Mouse (Mus musculus): ENCODE results near the gene Cyfip1.
"Not testable (repeated sequence)": the region's sequence is repeated elsewhere in the genome, so short reads cannot be mapped to it uniquely, and the experiment has no call there.

Cyfip1 gene

GRCm38 (mm10) chr7:55865044-55865443 is 23.5 kb downstream of the Cyfip1 start:
- DNase-seq (ENCODE audit: low read depth) = no peak

DNA sequence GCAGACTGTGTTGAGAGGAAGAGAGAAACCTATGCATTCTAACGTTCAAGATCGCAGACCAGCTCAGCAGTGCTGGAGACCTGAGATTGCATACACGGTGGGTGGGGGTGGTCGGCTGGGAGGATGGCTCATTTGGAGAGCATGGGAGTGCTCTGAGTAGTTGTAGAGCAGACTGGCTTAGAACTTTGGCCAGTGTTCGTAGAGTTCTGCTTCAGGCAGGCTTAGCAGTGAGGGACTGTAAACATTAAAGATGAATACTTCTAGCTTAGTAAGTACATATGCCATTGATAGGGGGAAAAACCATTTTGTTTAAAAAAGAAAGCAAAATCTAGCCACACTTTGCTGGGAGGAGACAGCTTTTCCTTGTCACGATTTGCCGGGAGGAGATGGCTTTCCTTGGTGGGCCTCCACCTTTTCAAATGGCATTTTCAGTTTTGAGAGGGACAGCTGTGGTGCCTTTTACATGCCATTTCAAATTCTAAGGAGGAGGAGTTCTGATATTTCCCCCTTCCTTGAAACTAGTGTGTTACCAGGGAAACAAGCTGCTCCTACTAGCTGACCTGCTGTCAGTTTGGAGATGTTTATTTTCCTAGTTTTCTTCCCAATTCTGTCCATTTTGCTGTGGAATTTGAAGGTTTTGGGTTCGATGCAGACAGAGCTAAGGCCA is 24.3 kb downstream of the Cyfip1 start:
- no peak for DNase-seq (ENCODE audit: low read depth)

DNA sequence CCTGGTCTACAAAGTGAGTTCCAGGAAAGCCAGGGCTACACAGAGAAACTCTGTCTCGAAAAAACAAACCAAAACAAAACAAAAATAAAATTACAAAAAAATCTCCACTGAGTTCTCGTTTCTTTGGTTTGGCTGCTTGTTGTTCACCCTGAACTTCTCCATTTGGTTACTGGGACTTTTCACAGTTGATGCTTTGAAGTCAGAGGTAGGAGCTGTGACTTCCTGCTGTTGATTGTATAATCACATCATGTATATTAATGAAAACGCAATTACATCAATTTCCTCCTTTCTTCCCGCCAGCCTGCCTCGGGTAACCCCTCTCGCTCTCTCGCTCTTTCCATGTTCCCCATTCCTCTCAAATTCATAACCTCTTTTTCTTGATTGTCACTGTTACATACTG is 26.7 kb downstream of the Cyfip1 start:
- DNase-seq (ENCODE audit: low read depth) = no peak

DNA sequence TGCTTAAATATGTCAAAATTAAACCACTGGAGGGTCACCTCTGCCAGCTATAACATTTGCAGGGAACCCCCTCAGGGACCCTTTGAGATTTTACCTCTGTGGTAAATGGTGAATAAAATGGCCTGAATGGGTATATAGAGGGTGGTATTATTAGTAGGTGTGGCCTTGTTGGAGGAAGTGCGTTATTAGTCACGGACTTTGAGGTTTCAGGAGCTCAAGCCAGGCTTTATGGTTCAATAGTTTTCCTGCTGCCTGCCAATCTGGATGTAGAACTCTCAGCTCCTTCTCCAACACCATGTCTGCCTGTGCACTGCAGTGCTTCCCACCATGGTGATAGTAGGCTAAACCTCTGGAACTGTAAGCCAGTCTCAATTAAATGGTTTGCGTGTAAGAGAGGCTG is 27.7 kb downstream of the Cyfip1 start:
- no peak for DNase-seq (ENCODE audit: low read depth)

DNA sequence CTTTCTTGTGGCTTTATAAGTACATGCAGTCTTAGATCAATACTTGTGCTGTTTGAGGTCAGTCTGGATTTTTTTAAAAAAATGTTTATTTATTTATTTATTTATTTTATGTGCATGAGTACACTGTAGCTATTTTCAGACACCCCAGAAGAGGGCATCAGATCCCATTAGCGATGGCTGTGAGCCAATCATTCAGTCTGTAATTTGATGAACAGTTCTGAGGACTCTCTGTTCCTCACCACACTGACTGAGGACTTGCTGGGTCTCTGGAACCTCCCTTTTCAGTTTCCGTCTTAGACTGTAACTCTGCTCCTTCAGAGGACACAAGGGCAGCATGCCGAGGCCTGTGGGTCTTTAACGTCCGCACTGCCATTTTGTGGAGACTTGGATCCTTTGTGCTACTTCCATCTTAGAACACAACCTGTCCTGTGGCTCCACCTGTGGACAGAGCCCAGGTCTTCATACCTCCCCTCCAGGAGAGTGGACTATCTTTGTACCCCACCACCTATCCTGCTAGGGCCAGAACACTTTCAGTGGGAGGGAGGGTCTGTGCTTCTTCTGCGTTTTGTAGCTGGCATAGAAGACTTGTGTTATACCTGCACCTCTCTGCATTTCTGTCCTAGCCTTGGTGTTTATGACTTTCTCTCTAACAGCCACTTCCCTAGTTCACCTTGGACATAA is 28.9 kb downstream of the Cyfip1 start:
- no peak for DNase-seq (ENCODE audit: low read depth)

GRCm38 (mm10) chr7:55871476-55871875 is 29.9 kb downstream of the Cyfip1 start:
- no peak for DNase-seq (ENCODE audit: low read depth)

DNA sequence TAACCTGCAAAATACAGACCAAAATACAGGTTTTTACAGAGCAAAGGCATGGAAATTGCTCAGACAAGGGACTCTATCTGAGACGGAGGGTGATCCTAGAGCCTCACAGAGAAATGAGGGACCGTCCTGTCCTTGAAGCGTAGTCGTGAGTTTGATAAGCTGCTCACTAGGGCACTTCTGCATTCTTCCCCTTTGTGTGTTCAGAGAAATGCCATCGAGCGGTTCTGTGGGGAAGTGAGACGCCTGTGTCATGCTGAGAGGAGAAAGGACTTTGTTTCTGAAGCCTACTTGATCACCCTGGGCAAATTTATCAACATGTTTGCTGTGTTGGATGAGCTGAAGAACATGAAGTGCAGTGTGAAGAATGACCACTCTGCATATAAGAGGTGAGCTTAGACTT is 33.2 kb downstream of the Cyfip1 start:
- DNase-seq (ENCODE audit: low read depth) = no peak

GRCm38 (mm10) chr7:55877721-55878120 is 36.2 kb downstream of the Cyfip1 start:
- DNase-seq (ENCODE audit: low read depth) = no peak

DNA sequence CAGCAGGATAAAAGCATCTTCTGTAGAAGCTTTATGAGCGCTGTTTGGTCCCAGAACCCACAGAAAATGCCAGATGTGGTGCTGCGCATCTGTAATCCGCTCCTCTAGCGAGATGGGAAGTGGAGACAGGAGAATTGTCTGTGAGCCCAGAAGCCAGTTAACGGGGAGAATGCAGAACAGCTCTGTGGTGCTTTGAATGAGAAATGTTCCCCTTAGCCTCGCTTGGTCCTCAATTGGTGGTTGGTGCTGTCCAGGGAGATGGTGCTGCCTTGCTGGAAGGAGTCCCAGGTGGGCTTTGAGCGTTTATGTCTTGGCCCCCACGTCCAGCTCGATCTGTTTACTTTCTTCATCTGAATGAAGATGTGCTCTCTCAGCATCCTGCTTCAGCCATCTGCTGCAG is 39.3 kb downstream of the Cyfip1 start:
- DNase-seq (ENCODE audit: low read depth) = no peak

DNA sequence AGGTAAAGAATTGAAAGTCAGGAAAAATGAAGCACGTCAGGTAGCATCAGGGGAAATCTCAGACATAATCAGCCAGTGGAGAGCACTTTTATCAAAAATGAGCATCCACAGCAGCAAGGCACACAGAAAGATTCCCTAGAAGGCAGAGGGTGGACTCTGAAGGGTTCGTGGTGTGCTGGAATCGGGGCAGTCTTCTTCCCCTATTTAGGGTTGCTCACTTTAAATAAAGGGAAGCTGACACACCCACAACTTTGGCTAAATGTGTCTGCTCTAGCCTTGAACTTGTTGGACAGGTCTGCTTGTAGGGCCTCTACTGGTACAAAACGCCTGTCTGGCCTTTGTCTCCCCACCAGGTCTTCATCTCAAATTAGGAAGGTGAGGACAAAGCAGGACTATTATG is 47.1 kb downstream of the Cyfip1 start:
- DNase-seq (ENCODE audit: low read depth) = no peak

DNA sequence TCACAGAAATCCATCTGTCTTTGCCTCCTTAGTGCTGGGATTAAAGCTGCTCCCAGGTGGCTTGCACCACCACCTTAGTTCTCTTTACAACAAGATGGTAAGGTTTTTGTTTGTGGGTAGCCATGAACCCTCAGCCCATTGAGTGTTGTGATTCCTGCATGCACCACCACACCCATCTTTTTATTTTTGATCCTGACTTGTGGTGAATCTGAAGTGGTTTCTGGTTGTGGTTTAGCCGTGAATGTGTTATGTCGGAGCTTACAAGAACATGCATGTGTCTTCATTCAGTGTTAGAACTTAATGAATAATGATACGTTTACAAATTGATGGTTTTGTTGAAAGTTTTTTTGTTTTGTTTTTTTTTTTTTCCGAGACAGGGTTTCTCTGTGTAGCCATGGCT is 48.5 kb downstream of the Cyfip1 start:
- DNase-seq (ENCODE audit: low read depth) = peak; percentile 55

- no peak for DNase-seq (ENCODE audit: low read depth)
These were observed 49.2 kb downstream of the Cyfip1 start for GRCm38 (mm10) chr7:55890731-55891130.

GRCm38 (mm10) chr7:55891797-55892196 is 50.3 kb downstream of the Cyfip1 start:
- peak; percentile 22 for DNase-seq (ENCODE audit: low read depth)

GRCm38 (mm10) chr7:55903766-55904165 is 62.2 kb downstream of the Cyfip1 start:
- no peak for DNase-seq (ENCODE audit: low read depth)

- DNase-seq (ENCODE audit: low read depth) = no peak
These were observed 63.9 kb downstream of the Cyfip1 start for GRCm38 (mm10) chr7:55905449-55905848.

DNA sequence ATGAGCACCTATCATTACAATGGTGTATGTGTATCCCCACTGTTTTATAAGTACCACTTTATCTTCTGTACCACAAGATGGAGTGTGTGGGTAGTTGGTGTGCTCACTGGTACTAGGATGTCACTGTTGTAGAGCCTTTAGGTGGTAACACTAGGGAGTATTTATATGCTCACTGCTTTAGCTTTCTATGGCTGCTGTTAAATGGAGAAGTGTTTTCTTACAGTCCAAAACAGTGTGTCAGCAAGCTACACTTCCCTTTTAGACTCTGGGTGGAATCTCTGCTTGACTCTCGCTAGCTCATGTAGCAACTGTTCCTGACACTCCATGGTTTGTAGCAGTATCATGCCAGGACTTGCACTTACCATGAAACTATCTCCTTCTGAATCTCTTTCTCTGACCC is 68.0 kb downstream of the Cyfip1 start:
- DNase-seq (ENCODE audit: low read depth) = no peak

GRCm38 (mm10) chr7:55910356-55910755 is 68.8 kb downstream of the Cyfip1 start:
- DNase-seq (ENCODE audit: low read depth) = no peak

DNA sequence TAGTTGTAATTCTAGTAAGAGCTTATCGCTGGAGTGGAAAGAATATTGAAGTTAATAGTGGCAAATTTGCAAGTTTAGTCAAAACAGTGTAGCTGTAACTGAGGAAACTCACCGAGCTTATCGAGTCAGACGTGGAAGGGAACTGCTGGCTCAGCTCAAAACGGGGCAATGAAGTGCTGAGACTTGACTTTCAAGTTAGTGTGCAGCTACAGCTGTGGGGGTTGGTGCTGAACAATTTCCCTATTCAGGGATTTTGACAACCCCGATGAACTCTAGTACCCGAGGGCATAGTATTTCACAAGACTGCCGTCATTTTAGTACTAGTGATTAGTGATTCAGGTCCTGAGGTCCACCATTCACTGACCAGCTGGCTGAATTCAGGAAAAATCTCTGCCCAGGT is 69.8 kb downstream of the Cyfip1 start:
- DNase-seq (ENCODE audit: low read depth) = no peak

- no peak for DNase-seq (ENCODE audit: low read depth)
These were observed 70.6 kb downstream of the Cyfip1 start for GRCm38 (mm10) chr7:55912118-55912517.

GRCm38 (mm10) chr7:55918365-55918764 is 76.8 kb downstream of the Cyfip1 start:
- not testable (repeated sequence) for DNase-seq (ENCODE audit: low read depth)

- DNase-seq (ENCODE audit: low read depth) = no peak
These were observed 85.7 kb downstream of the Cyfip1 start for GRCm38 (mm10) chr7:55927262-55927661.

DNA sequence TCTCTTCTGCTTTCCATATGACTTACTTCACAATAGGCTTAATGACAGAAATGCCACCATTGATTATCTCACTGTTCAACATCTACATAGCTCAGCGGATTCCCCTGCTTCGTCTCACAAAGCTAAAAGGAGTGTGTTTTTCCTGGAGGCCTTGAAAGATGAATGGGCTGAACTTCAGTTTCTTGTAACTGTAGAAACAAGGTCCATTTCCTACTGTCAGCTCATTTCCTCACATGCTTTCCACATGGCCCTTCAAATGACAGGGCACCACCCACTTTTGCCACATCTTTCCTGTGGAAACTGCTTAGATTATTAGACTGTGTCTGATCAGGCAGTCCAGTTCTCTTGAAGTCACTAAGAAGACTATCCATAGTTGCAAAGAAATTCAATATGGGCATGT is 87.1 kb downstream of the Cyfip1 start:
- DNase-seq (ENCODE audit: low read depth) = no peak

- DNase-seq (ENCODE audit: low read depth) = no peak
These were observed 93.5 kb downstream of the Cyfip1 start for GRCm38 (mm10) chr7:55935025-55935424.

- no peak for DNase-seq (ENCODE audit: low read depth)
These were observed 96.8 kb downstream of the Cyfip1 start for GRCm38 (mm10) chr7:55938341-55938740.
